Mouse (Mus musculus): Measurements from ENCODE around the gene Pdzk1. TPM values are rescaled to one million over a fixed set of nuclear protein-coding genes. Genes with fewer than 3 reads are reported as not detected.
A peak's percentile ranks its signal among the peaks of the same experiment; 100 is the strongest.

The Pdzk1 gene
- 30.3 and 33.5 TPM in 2 replicates for polyA plus RNA-seq (2015; fragmentation: Nextera tagmentation; extraction: Ambion mirVana)

DNA sequence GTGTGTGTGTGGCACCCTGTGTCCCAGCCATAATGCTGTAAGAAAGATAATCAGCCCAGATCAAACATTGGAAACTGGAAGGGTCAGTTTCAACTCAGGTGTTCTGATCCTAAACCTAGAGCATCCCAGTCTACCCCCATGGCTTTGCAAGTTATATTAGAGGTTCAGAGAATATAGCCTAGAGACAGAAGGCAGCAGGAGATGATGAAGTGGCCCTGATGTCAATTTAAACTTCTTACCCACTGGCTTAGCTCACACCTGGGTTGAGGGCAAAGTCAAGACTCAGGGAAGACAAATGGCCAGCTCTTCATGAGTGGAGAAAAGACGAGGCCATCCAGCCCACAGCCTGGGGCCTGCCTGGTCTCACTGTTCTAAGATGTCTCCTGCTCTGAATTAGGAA, at the start of gene Pdzk1, which contains the start of gene Cd160:
TSS of gene Pdzk1 (plus strand) at position 301 of the 400 bp plus-strand sequence.
TSS of gene Cd160 (minus strand) at position 368 of the 400 bp plus-strand sequence.
- H3K9ac ChIP-seq (ENCODE audit: low read depth, low read length), result peak within 1 kb of the TSS; percentile 42; the same call in 1 of the 2 replicates
- H3K4me3 ChIP-seq (ENCODE audit: low read depth, low read length), result peak within 1 kb of the TSS; percentile 44
- no peaks in the 10 kb centered on the region for H3K27me3 ChIP-seq (ENCODE audit: control insufficient read depth, insufficient read depth, low read depth, low read length)
- ATAC-seq (ENCODE audit: low read depth), result no peak
- H3K36me3 ChIP-seq (ENCODE audit: control insufficient read depth, insufficient read depth), result no peaks in the 10 kb centered on the region
- H3K9me3 ChIP-seq (replicated peaks; ENCODE audit: control insufficient read depth, low read length), result no peaks in the 10 kb centered on the region
- WGBS (ENCODE audit: insufficient replicate concordance), result 68% methylated on average over 1 of the region's 1 CpGs
- H3K27ac ChIP-seq (ENCODE audit: low read length), result no peak within 1 kb of the TSS
- H3K4me2 ChIP-seq (ENCODE audit: low read depth, low read length), result peak within 1 kb of the TSS; percentile 32; the same call in 1 of the 2 replicates
- peaks cover 4% of the 10 kb centered on the region; the same call in 1 of the 2 replicates for H3K4me1 ChIP-seq (ENCODE audit: control insufficient read depth, low read depth, low read length)

- H3K36me3 ChIP-seq (ENCODE audit: control insufficient read depth, insufficient read depth), result no peaks in the 10 kb centered on the region
- WGBS (ENCODE audit: insufficient replicate concordance), result 76% methylated on average over 8 of the region's 8 CpGs
- H3K9ac ChIP-seq (ENCODE audit: low read depth, low read length), result no peak overlapping the region
- H3K4me3 ChIP-seq (ENCODE audit: low read depth, low read length), result no peak overlapping the region
- ATAC-seq (ENCODE audit: low read depth), result no peak
- no peaks in the 10 kb centered on the region for H3K27me3 ChIP-seq (ENCODE audit: control insufficient read depth, insufficient read depth, low read depth, low read length)
- H3K9me3 ChIP-seq (replicated peaks; ENCODE audit: control insufficient read depth, low read length), result no peaks in the 10 kb centered on the region
- H3K4me2 ChIP-seq (ENCODE audit: low read depth, low read length), result no peak overlapping the region
- no peaks in the 10 kb centered on the region for H3K4me1 ChIP-seq (ENCODE audit: control insufficient read depth, low read depth, low read length)
- H3K27ac ChIP-seq (ENCODE audit: low read length), result no peak overlapping the region
These were observed 46.8 kb upstream of the Pdzk1 start for GRCm38 (mm10) chr3:96782236-96782635.

DNA sequence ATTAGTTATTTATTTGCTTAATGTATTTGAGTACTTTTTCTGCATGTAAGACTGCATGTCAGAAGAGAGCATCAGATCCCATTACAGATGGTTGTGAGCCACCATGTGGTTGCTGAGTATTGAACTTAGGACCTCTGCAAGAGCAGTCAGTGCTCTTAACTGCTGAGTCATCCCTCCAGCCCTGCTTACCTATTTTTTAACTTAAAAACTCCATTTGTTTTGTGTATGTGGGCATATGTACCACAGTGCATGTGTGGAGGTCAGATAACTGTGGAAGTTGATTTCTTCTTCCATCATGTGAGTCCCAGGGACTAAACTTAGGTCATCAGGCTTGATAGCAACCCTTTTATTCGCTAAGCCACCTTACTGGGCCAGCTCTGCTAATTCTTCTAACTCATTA, 41.3 kb upstream of the Pdzk1 start:
- no peaks in the 10 kb centered on the region for H3K4me1 ChIP-seq (ENCODE audit: control insufficient read depth, low read depth, low read length)
- H3K27ac ChIP-seq (ENCODE audit: low read length), result no peak overlapping the region
- H3K9ac ChIP-seq (ENCODE audit: low read depth, low read length), result no peak overlapping the region
- H3K9me3 ChIP-seq (replicated peaks; ENCODE audit: control insufficient read depth, low read length), result no peaks in the 10 kb centered on the region
- ATAC-seq (ENCODE audit: low read depth), result no peak
- H3K36me3 ChIP-seq (ENCODE audit: control insufficient read depth, insufficient read depth), result peaks cover 3% of the 10 kb centered on the region; the same call in 1 of the 2 replicates
- WGBS (ENCODE audit: insufficient replicate concordance), result 34% methylated on average over 1 of the region's 1 CpGs
- no peak overlapping the region for H3K4me3 ChIP-seq (ENCODE audit: low read depth, low read length)
- no peak overlapping the region for H3K4me2 ChIP-seq (ENCODE audit: low read depth, low read length)
- no peaks in the 10 kb centered on the region for H3K27me3 ChIP-seq (ENCODE audit: control insufficient read depth, insufficient read depth, low read depth, low read length)

DNA sequence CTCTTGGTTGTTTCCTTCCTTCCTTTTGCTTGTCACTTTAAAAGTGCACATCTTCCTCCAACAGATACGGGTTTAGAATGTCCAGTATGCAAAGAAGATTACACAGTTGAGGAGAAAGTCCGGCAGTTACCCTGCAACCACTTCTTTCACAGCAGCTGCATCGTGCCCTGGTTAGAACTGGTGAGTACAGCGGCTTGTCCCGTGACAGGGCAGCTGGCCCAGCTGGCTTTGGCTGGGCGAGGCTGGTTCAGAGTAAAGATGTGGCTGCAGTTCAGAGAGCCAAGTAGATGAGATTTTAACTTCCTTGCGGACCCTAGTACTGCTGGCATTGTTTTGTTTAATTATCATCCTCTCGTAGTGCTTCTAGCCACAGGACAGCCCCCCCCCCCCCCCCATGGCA, 40.6 kb upstream of the Pdzk1 start:
- Histone ChIP-seq H3K36me3 (ENCODE audit: control insufficient read depth, insufficient read depth) (peaks cover 3% of the 10 kb centered on the region; the same call in 1 of the 2 replicates), H3K9me3 (replicated peaks; ENCODE audit: control insufficient read depth, low read length) (no peaks in the 10 kb centered on the region), H3K4me3 (ENCODE audit: low read depth, low read length) (no peak overlapping the region), H3K4me1 (ENCODE audit: control insufficient read depth, low read depth, low read length) (no peaks in the 10 kb centered on the region), H3K4me2 (ENCODE audit: low read depth, low read length) (no peak overlapping the region), H3K9ac (ENCODE audit: low read depth, low read length) (no peak overlapping the region), H3K27me3 (ENCODE audit: control insufficient read depth, insufficient read depth, low read depth, low read length) (no peaks in the 10 kb centered on the region), H3K27ac (ENCODE audit: low read length) (no peak overlapping the region)
- WGBS (ENCODE audit: insufficient replicate concordance), result 76% methylated on average over 8 of the region's 8 CpGs
- no peak for ATAC-seq (ENCODE audit: low read depth)

GRCm38 (mm10) chr3:96800254-96800653, 28.8 kb upstream of the Pdzk1 start:
- ATAC-seq (ENCODE audit: low read depth), result peak; percentile 64
- WGBS (ENCODE audit: insufficient replicate concordance), result 67% methylated on average over 11 of the region's 11 CpGs
- H3K27me3 ChIP-seq (ENCODE audit: control insufficient read depth, insufficient read depth, low read depth, low read length), result no peaks in the 10 kb centered on the region

GRCm38 (mm10) chr3:96802214-96802613, 26.9 kb upstream of the Pdzk1 start:
- Histone ChIP-seq H3K36me3 (ENCODE audit: control insufficient read depth, insufficient read depth) (no peaks in the 10 kb centered on the region), H3K4me1 (ENCODE audit: control insufficient read depth, low read depth, low read length) (no peaks in the 10 kb centered on the region; the same call in 1 of the 2 replicates), H3K27ac (ENCODE audit: low read length) (no peak overlapping the region), H3K9me3 (replicated peaks; ENCODE audit: control insufficient read depth, low read length) (no peaks in the 10 kb centered on the region), H3K4me3 (ENCODE audit: low read depth, low read length) (no peak overlapping the region), H3K4me2 (ENCODE audit: low read depth, low read length) (no peak overlapping the region), H3K9ac (ENCODE audit: low read depth, low read length) (no peak overlapping the region), H3K27me3 (ENCODE audit: control insufficient read depth, insufficient read depth, low read depth, low read length) (no peaks in the 10 kb centered on the region)
- no peak for ATAC-seq (ENCODE audit: low read depth)
- WGBS (ENCODE audit: insufficient replicate concordance), result 7% methylated on average over 1 of the region's 1 CpGs

More at GRCm38 (mm10) chr3:96800254-96800653, 28.8 kb upstream of the Pdzk1 start:
- Histone ChIP-seq H3K36me3 (ENCODE audit: control insufficient read depth, insufficient read depth) (no peaks in the 10 kb centered on the region), H3K27ac (ENCODE audit: low read length) (no peak overlapping the region), H3K9ac (ENCODE audit: low read depth, low read length) (no peak overlapping the region), H3K4me3 (ENCODE audit: low read depth, low read length) (no peak overlapping the region), H3K4me2 (ENCODE audit: low read depth, low read length) (no peak overlapping the region), H3K9me3 (replicated peaks; ENCODE audit: control insufficient read depth, low read length) (no peaks in the 10 kb centered on the region), H3K4me1 (ENCODE audit: control insufficient read depth, low read depth, low read length) (no peaks in the 10 kb centered on the region; the same call in 1 of the 2 replicates)

- no peaks in the 10 kb centered on the region for H3K4me1 ChIP-seq (ENCODE audit: control insufficient read depth, low read depth, low read length)
- H3K9ac ChIP-seq (ENCODE audit: low read depth, low read length), result no peak overlapping the region
- no peaks in the 10 kb centered on the region for H3K27me3 ChIP-seq (ENCODE audit: control insufficient read depth, insufficient read depth, low read depth, low read length)
- no peaks in the 10 kb centered on the region for H3K36me3 ChIP-seq (ENCODE audit: control insufficient read depth, insufficient read depth)
- WGBS (ENCODE audit: insufficient replicate concordance), result 67% methylated on average over 3 of the region's 3 CpGs
- no peak overlapping the region for H3K27ac ChIP-seq (ENCODE audit: low read length)
- no peaks in the 10 kb centered on the region for H3K9me3 ChIP-seq (replicated peaks; ENCODE audit: control insufficient read depth, low read length)
- ATAC-seq (ENCODE audit: low read depth), result no peak
- H3K4me2 ChIP-seq (ENCODE audit: low read depth, low read length), result no peak overlapping the region
- no peak overlapping the region for H3K4me3 ChIP-seq (ENCODE audit: low read depth, low read length)
These were observed 20.9 kb upstream of the Pdzk1 start for GRCm38 (mm10) chr3:96808136-96808535.

GRCm38 (mm10) chr3:96808651-96809050, 20.4 kb upstream of the Pdzk1 start:
- 61% methylated on average over 3 of the region's 3 CpGs for WGBS (ENCODE audit: insufficient replicate concordance)
- Histone ChIP-seq H3K4me2 (ENCODE audit: low read depth, low read length) (no peak overlapping the region), H3K9ac (ENCODE audit: low read depth, low read length) (no peak overlapping the region), H3K36me3 (ENCODE audit: control insufficient read depth, insufficient read depth) (no peaks in the 10 kb centered on the region), H3K4me3 (ENCODE audit: low read depth, low read length) (no peak overlapping the region), H3K27me3 (ENCODE audit: control insufficient read depth, insufficient read depth, low read depth, low read length) (no peaks in the 10 kb centered on the region), H3K9me3 (replicated peaks; ENCODE audit: control insufficient read depth, low read length) (no peaks in the 10 kb centered on the region), H3K27ac (ENCODE audit: low read length) (no peak overlapping the region), H3K4me1 (ENCODE audit: control insufficient read depth, low read depth, low read length) (no peaks in the 10 kb centered on the region)
- ATAC-seq (ENCODE audit: low read depth), result no peak

DNA sequence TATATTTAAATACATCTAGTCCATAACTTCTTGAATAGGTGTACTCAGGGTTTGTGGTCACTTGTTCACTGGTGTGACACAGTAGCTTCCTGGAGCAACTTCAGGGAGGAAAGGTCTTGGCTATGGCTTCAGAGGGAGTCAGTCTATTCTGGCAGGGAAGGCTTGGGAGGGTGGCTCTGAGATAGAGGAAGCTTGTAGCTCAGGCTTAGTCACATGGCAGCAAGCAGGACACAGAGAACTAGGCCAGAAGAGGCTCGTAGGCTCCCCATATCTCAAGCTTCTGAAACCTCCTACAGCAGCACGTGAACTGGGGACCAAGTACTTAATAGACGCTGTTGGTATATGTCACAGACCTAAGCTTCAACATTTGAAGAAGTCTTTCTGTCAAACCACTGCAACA, 17.9 kb upstream of the Pdzk1 start:
- no peaks in the 10 kb centered on the region for H3K27me3 ChIP-seq (ENCODE audit: control insufficient read depth, insufficient read depth, low read depth, low read length)
- no peak overlapping the region for H3K27ac ChIP-seq (ENCODE audit: low read length)
- H3K4me2 ChIP-seq (ENCODE audit: low read depth, low read length), result no peak overlapping the region
- H3K4me3 ChIP-seq (ENCODE audit: low read depth, low read length), result no peak overlapping the region
- H3K9me3 ChIP-seq (replicated peaks; ENCODE audit: control insufficient read depth, low read length), result no peaks in the 10 kb centered on the region
- H3K36me3 ChIP-seq (ENCODE audit: control insufficient read depth, insufficient read depth), result no peaks in the 10 kb centered on the region
- WGBS (ENCODE audit: insufficient replicate concordance), result 65% methylated on average over 3 of the region's 3 CpGs
- no peaks in the 10 kb centered on the region for H3K4me1 ChIP-seq (ENCODE audit: control insufficient read depth, low read depth, low read length)
- ATAC-seq (ENCODE audit: low read depth), result no peak
- no peak overlapping the region for H3K9ac ChIP-seq (ENCODE audit: low read depth, low read length)

All from liver, embryonic 16.5 days (tissue).